Mouse (Mus musculus) heart, postnatal 0 days (tissue): ENCODE measurements at regions not wholly inside any gene's neighbourhood (a gene's known extent, or its start where the extent isn't known, plus 50 kb on each side); places are given as distances from the start of the nearest gene placed in this dataset.
A peak's percentile ranks its signal among the peaks of the same experiment; 100 is the strongest.

Source experiments
- ATAC-seq: fragments of 200-750 bp; cut with Nextera tagmentation; 2 replicates; pipeline ENCODE4 v1.8.0; 2017; ENCODE audit warnings: low read depth, moderate number of reproducible peaks, moderate library complexity; ENCODE audit not compliant: insufficient read depth
- DNase-seq: peaks from one replicate; pipeline ENCODE4 v3.0.0-alpha.2; 2016; ENCODE audit warnings: low spot score
- H3K27ac ChIP-seq: fragments of 300-500 bp; sonication (generic); 2 replicates; pipeline ENCODE4 v1.5.1; 2014; ENCODE audit warnings: low read depth, mild to moderate bottlenecking
- H3K27me3 ChIP-seq: fragments of 300-500 bp; sonication (generic); 2 replicates; pipeline ENCODE4 v1.6.1; 2014; ENCODE audit warnings: low read length, mixed read lengths; ENCODE audit not compliant: control insufficient read depth, insufficient read depth
- H3K36me3 ChIP-seq: fragments of 300-500 bp; sonication (generic); replicated peaks from 2 replicates; pipeline ENCODE4 v1.6.1; 2014; ENCODE audit warnings: low read length, mixed read lengths; ENCODE audit not compliant: control insufficient read depth, insufficient read depth
- H3K4me1 ChIP-seq: fragments of 300-500 bp; sonication (generic); 2 replicates; pipeline ENCODE4 v1.6.1; 2014; ENCODE audit warnings: antibody characterized with exemption; ENCODE audit not compliant: control insufficient read depth, insufficient read depth
- H3K4me2 ChIP-seq: fragments of 300-500 bp; sonication (generic); 2 replicates; pipeline ENCODE4 v1.6.1; 2014; ENCODE audit warnings: low read depth, mild to moderate bottlenecking, low read length, moderate library complexity
- H3K4me3 ChIP-seq: fragments of 300-500 bp; sonication (generic); 2 replicates; pipeline ENCODE4 v1.5.1; 2014; ENCODE audit warnings: low read depth, low read length
- H3K9ac ChIP-seq: fragments of 300-500 bp; sonication (generic); replicated peaks from 2 replicates; pipeline ENCODE4 v1.6.1; 2014; ENCODE audit warnings: low read depth, low read length, mixed read lengths
- H3K9me3 ChIP-seq: fragments of 300-500 bp; sonication (generic); replicated peaks from 2 replicates; pipeline ENCODE4 v1.6.1; 2016; ENCODE audit warnings: low read length; ENCODE audit not compliant: control insufficient read depth
- CTCF ChIP-seq: IDR thresholded peaks from 2 replicates; pipeline ENCODE4 v1.5.1; 2016; ENCODE audit warnings: antibody characterized with exemption, control low read depth, low read depth
- EP300 ChIP-seq: IDR thresholded peaks from 2 replicates; pipeline ENCODE4 v1.6.1; 2016; ENCODE audit warnings: antibody characterized with exemption, low read depth
- WGBS: fragments of 180-500 bp; shearing (Covaris S2); extraction: QIAGEN DNeasy Blood & Tissue Kit; methylation state at CpG from one replicate; pipeline ENCODE4 v1.1.7; 2014; 5-methylcytosine and 5-hydroxymethylcytosine counted together

GRCm38 (mm10) chr7:117127728-117128127 lies 253.1 kb upstream of the Xylt1 start:
- Histone ChIP-seq H3K4me2 (no peak overlapping the region), H3K4me1 (no peaks in the 10 kb centered on the region), H3K4me3 (no peak overlapping the region), H3K27me3 (no peaks in the 10 kb centered on the region), H3K36me3 (no peaks in the 10 kb centered on the region), H3K9ac (no peak overlapping the region), H3K27ac (no peak overlapping the region), H3K9me3 (no peaks in the 10 kb centered on the region)
- no peak for TF ChIP-seq EP300
- TF ChIP-seq CTCF = no peak
- ATAC-seq (no peak), DNase-seq (no peak)
- 56% methylated on average over 3 of the region's 3 CpGs for WGBS

GRCm38 (mm10) chr7:117134869-117135268 lies 245.9 kb upstream of the Xylt1 start:
- no peak overlapping the region for H3K27ac ChIP-seq
- no peak for TF ChIP-seq EP300
- TF ChIP-seq CTCF = no peak
- no peaks in the 10 kb centered on the region for H3K27me3 ChIP-seq
- no peaks in the 10 kb centered on the region for H3K9me3 ChIP-seq
- DNase-seq = no peak
- peaks cover 4% of the 10 kb centered on the region; the same call in 1 of the 2 replicates for H3K4me1 ChIP-seq
- H3K4me2 ChIP-seq = no peak overlapping the region
- H3K4me3 ChIP-seq = no peak overlapping the region
- no peak for ATAC-seq
- H3K36me3 ChIP-seq = no peaks in the 10 kb centered on the region
- no peak overlapping the region for H3K9ac ChIP-seq
- WGBS = 45% methylated on average over 1 of the region's 1 CpGs

GRCm38 (mm10) chr7:117138681-117139080 lies 242.1 kb upstream of the Xylt1 start:
- H3K4me2 ChIP-seq = no peak overlapping the region
- ATAC-seq (no peak), DNase-seq (no peak)
- TF ChIP-seq EP300 (no peak), CTCF (no peak)
- H3K27ac ChIP-seq = no peak overlapping the region
- no peak overlapping the region for H3K4me3 ChIP-seq
- peaks cover 4% of the 10 kb centered on the region; the same call in 1 of the 2 replicates for H3K4me1 ChIP-seq
- H3K9ac ChIP-seq = no peak overlapping the region
- no peaks in the 10 kb centered on the region for H3K36me3 ChIP-seq
- WGBS = 25% methylated on average over 1 of the region's 1 CpGs
- H3K27me3 ChIP-seq = no peaks in the 10 kb centered on the region
- no peaks in the 10 kb centered on the region for H3K9me3 ChIP-seq

GRCm38 (mm10) chr7:117139245-117139970 lies 241.4 kb upstream of the Xylt1 start:
- whole genome bisulfite sequencing = 15% methylated on average over 5 of the region's 5 CpGs
- TF ChIP-seq EP300 = no peak
- no peak for TF ChIP-seq CTCF
- Histone ChIP-seq H3K4me2 (no peak overlapping the region), H3K9me3 (no peaks in the 10 kb centered on the region), H3K9ac (no peak overlapping the region), H3K27me3 (no peaks in the 10 kb centered on the region), H3K36me3 (no peaks in the 10 kb centered on the region), H3K27ac (no peak overlapping the region), H3K4me1 (peaks cover 4% of the 10 kb centered on the region; the same call in 1 of the 2 replicates), H3K4me3 (no peak overlapping the region)
- ATAC-seq = peak; percentile 55; the same call in 1 of the 2 replicates
- peak; percentile 36 for DNase-seq

- H3K9ac ChIP-seq = no peak overlapping the region
- H3K4me3 ChIP-seq = no peak overlapping the region
- TF ChIP-seq EP300 = no peak
- TF ChIP-seq CTCF = no peak
- no peaks in the 10 kb centered on the region for H3K27me3 ChIP-seq
- ATAC-seq = no peak
- H3K27ac ChIP-seq = no peak overlapping the region
- no peak overlapping the region for H3K4me2 ChIP-seq
- 31% methylated on average over 1 of the region's 1 CpGs for WGBS
- H3K4me1 ChIP-seq = peaks cover 4% of the 10 kb centered on the region; the same call in 1 of the 2 replicates
- DNase-seq = no peak
- no peaks in the 10 kb centered on the region for H3K36me3 ChIP-seq
- no peaks in the 10 kb centered on the region for H3K9me3 ChIP-seq
Measured at GRCm38 (mm10) chr7:117139971-117140247, 240.9 kb upstream of the Xylt1 start.

- 80% methylated on average over 7 of the region's 7 CpGs for WGBS
- no peaks in the 10 kb centered on the region for H3K9me3 ChIP-seq
- ATAC-seq (no peak), DNase-seq (no peak)
- H3K36me3 ChIP-seq = no peaks in the 10 kb centered on the region
- no peak overlapping the region for H3K4me2 ChIP-seq
- H3K27me3 ChIP-seq = no peaks in the 10 kb centered on the region
- H3K27ac ChIP-seq = no peak overlapping the region
- no peak overlapping the region for H3K4me3 ChIP-seq
- H3K4me1 ChIP-seq = no peaks in the 10 kb centered on the region
- no peak overlapping the region for H3K9ac ChIP-seq
- TF ChIP-seq EP300 (no peak), CTCF (no peak)
Measured at GRCm38 (mm10) chr7:117146809-117147208, 234.0 kb upstream of the Xylt1 start.
